Mouse (Mus musculus): ENCODE data around the gene Btbd1.

- TF ChIP-seq CTCF (IDR thresholded peaks at IDR 0.05; ENCODE audit: low read depth) (no peak), EP300 (IDR thresholded peaks at IDR 0.05; ENCODE audit: low read depth) (no peak)
Measured at GRCm38 (mm10) chr7:81835430-81835829, 6.2 kb upstream of the Btbd1 start.
